Mouse (Mus musculus) brain, embryonic 18.5 days (tissue): ENCODE data around the gene Rce1.

Source experiments
- DNase-seq: peaks from one replicate; pipeline ENCODE4 v3.0.0-alpha.2; 2012; ENCODE audit warnings: low read depth, low spot score

Rce1 gene

GRCm38 (mm10) chr19:4625179-4625828 lies at the start of gene Rce1:
Gene Rce1 (minus strand): TSS chr19:4625641.
- DNase-seq, result peak; percentile 83

DNA sequence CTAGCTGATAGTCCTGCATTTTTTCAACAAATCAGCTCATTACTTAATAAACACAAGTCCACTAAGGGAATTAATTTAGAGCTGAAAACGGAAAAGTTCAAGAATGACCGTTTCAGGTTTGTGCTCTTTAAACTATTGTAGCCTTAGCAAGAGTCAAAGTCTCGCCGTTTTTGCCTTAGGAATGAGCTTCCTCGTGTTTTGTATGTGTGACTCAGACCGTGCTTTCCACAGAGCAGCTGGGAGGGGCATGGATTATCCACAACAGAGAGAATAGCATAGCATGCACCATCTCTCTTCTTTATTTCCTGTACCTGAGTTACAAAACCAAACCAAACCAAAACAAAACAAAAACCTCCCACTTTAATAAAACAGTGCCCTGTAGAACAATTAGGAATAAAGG lies 47.0 kb upstream of the Rce1 start:
- no peak for DNase-seq

GRCm38 (mm10) chr19:4670776-4671175 lies 45.3 kb upstream of the Rce1 start:
- no peak for DNase-seq

GRCm38 (mm10) chr19:4666815-4667214 lies 41.4 kb upstream of the Rce1 start:
- no peak for DNase-seq

DNA sequence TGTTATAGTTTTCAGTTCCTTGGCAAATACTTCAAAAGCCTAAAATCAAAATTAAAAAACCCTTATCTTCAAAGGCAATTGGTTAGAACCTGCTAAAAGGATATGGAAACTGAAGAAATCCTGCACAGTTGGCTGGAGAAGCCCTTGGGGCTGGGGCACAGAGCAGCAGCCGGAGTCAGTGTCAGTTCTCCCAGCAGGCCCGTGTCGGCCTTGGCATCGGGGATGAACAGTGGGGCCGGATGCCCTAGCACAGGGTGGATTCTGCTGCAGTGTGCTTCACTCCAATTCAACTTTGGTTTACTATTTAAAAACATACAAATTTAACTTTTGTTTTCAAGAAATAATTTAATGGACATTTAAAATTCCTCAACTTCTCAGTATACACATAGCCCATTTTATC lies 32.7 kb upstream of the Rce1 start:
- no peak for DNase-seq

- DNase-seq, result no peak
These were observed 21.6 kb upstream of the Rce1 start for GRCm38 (mm10) chr19:4646917-4647492.

GRCm38 (mm10) chr19:4644271-4644670 lies 18.8 kb upstream of the Rce1 start:
- DNase-seq, result no peak

DNA sequence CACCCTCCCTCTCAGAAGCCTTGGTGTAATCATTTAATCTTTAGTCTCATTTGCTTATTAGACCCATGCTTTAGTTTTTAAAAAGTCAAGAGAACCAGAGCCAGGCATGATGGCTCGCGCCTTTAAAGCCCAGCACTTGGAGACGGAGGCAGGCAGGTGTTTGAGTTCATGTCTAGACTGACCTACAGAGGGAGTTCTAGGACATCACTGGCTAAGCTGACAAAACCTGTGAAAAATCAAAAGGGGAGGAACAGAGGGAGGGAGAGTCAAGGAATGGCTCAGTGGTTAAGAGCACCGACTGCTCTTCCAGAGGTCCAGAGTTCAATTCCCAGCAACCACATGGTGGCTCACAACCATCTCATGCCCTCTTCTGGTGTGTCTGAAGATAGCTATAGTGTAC lies 10.5 kb upstream of the Rce1 start:
- no peak for DNase-seq

GRCm38 (mm10) chr19:4628819-4629218 lies 3.4 kb upstream of the Rce1 start:
- peak; percentile 54 for DNase-seq

- DNase-seq, result no peak
These were observed 541 bp upstream of the Rce1 start for GRCm38 (mm10) chr19:4625829-4626535.

- DNase-seq, result no peak
These were observed 849 bp downstream of the Rce1 start for GRCm38 (mm10) chr19:4624406-4625178.

GRCm38 (mm10) chr19:4624006-4624405 lies 1.4 kb downstream of the Rce1 start:
- no peak for DNase-seq

GRCm38 (mm10) chr19:4623419-4623818 lies 2.0 kb downstream of the Rce1 start:
- DNase-seq, result no peak

DNA sequence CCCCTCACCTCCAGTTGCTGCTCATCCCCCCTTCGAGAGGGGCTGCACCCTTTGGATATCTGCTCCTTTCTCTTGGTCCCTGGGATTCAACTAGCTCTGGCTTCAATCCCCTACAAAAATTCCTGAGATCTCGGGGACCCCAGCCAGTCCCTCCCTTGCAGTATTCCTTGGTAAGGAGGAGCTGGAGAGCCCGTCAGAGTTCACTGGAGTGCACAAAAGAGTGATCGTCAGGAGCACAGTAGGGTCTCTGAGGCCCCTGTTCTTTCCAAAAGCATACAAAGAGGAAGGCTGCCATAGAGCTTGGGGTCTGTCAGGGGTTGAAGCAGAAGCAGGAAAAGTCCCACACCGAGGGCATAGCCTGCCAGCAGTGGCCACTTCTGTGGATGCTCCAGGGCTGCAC lies 2.7 kb downstream of the Rce1 start:
- DNase-seq, result no peak

DNA sequence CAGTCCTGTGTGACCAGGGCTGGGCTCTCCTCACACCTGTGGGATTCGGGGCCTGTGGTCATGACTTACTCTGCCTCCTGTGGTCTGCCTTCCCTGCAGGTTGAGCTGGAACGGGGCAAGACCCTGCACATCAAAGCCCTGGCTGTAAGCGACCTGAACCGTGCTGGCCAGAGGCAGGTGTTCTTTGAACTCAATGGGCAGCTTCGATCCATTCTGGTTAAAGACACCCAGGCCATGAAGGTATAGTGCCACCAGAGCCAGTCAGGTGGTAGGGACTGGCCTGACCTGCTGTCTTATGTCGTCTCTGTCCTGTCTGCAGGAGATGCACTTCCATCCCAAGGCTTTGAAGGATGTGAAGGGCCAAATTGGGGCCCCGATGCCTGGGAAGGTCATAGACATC lies 4.7 kb downstream of the Rce1 start:
- no peak for DNase-seq

DNA sequence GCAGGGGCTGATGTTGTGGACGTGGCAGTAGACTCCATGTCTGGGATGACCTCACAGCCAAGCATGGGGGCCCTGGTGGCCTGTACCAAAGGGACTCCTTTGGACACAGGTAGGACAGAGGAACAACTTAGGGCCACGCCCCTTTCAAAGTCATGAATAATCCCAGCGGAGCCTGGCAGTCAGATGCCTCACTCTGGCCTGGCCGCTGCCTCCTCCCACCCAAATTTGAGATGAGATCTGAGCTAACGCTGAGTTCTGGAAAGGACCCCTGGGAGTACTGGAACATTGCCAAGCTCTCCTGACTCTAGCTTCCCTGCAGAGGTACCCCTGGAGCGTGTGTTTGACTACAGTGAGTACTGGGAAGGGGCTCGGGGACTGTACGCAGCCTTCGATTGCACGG lies 6.0 kb downstream of the Rce1 start:
- no peak for DNase-seq

GRCm38 (mm10) chr19:4618183-4618582 lies 7.3 kb downstream of the Rce1 start:
- DNase-seq, result no peak

DNA sequence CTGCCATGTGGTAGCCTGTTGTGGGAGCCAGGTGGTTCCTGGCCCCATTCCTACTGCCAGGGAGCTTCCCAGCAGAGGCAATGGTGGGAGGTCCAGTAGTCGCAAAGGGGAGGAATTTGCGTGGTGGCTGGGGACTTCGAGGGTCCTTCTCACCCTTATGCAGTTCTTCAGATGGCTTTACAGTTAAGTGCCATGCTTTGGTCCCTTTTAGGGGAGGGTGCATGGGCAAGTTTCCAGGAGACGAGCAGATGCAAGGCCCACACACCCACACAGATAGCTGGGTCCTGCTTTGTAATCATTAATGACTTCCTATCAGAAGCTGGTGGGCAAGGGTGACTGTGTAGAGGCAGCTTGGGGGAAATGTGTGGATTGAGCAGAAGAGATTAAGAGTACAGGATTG lies 8.9 kb downstream of the Rce1 start:
- no peak for DNase-seq

DNA sequence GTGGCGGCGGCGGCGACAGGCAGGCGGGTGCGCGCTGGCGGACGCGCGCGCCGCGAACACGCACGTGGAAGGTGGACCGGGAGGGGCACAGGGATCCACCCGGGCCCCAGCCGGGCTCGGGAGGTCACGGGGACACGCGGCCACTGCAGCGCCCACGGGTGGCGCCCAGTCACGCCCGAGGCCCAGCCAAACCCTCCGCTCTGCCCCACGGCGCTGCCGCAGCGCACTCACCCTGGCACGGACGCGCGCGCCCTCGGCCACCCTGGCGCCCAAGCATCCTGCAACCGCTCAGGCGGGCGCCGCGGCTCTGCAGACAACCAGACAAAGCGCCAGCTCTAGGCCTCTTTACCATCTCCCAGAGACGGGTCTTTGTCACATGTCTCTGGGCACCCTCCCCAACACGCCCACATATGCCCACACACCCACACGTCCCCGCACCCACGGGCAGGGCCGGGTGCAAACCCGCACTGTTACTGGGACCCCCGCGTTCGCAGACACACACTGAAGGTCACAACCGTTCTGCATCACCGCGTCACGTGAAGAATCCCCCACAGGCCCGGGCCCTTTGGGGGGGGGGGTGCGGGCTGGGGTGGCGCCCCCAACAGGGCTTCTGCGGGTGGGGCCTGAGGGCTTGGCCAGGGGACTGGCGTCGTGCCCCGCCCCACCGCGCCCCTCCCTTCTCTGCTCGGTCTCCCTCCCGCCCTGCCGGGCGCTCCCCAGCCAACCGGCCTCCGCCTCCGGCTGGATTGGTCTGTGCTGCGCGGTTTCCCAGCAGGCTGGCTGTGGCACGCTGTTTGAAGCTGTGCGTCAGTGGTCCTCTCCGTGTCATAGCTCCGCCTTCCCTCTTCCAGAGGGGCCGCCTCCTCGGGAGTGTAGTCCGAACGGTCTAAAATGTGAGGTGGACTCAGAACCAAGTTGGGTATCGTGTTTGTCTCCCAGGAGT lies 10.0 kb downstream of the Rce1 start, which contains the start of gene Lrfn4:
Gene Lrfn4, minus strand, starts transcription at position 517 of the 943 bp plus-strand sequence.
- peak; percentile 80 for DNase-seq

GRCm38 (mm10) chr19:4614305-4615150 lies 10.9 kb downstream of the Rce1 start:
- no peak for DNase-seq
